Mouse (Mus musculus): ENCODE results near the gene Grik4.

DNA sequence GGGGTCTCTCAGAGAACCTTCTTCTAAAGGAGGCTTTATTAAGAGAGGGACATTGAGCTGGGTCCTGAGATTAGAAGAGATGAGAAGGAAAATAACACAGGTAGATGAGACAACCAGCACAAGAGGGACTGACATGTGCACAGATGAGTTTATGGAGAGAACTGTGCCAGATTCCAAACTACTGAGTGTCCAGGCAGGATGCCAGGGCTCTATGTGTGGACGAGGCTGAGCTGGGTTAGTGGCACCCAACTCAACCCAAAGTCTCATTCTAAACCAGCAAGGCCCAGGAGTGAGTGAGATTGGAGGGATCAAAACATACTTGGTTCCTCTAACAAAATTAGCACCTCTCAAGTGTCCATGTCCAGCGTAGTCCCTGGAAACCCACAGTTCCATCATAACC is 31.1 kb downstream of the Grik4 start:
- no peak for TF ChIP-seq EP300 (optimal IDR thresholded peaks at IDR 0.05)
- TF ChIP-seq CTCF (IDR thresholded peaks at IDR 0.05; ENCODE audit: low read depth), result no peak

Measured in stomach, postnatal 0 days (tissue).